ENCODE assay signal across 9 mouse cellular contexts in genomic region chr8:117085521-117085920, GRCm38 (mm10). TPM values are rescaled to one million over a fixed set of nuclear protein-coding genes. Genes with fewer than 3 reads are reported as not detected.
DNase-seq lines count a peak whose midpoint lies in the region; ATAC-seq lines count a peak whose summit lies in the region.
"Had no signal": no experiment of that assay in that cellular context is flagged by ENCODE, and none has a peak within 500 bp of the region (broad histone marks: within the 10 kb centered on the region; RNA-seq: fewer than 3 reads in every experiment).

No protein-coding gene starts in this region.

- H3K4me3 ChIP-seq in kidney, embryonic 15.5 days (replicated peaks) = no peak overlapping the region
- H3K4me3 ChIP-seq: neural tube, embryonic 15.5 days had no signal

- no peak overlapping the region for H3K27ac ChIP-seq in kidney, embryonic 15.5 days
- H3K27ac ChIP-seq: neural tube, embryonic 15.5 days had no signal

- H3K9ac ChIP-seq in kidney, embryonic 15.5 days = no peak overlapping the region
- H3K9ac ChIP-seq: neural tube, embryonic 15.5 days had no signal

- H3K27me3 ChIP-seq in kidney, embryonic 15.5 days = no peaks in the 10 kb centered on the region
- H3K27me3 ChIP-seq: neural tube, embryonic 15.5 days had no signal

- intact Hi-C loops in heart, postnatal 10 days (cut with DNase I) = no loop called here
- intact Hi-C loops in left cerebral cortex, postnatal 36 days (cut with DNase I) = no loop called here

- peak; percentile 10 for DNase-seq in kidney, adult 11 months
- DNase-seq in Muller cell, postnatal 12 days (ENCODE audit: inconsistent ontology term) = peak; percentile 20
- DNase-seq in heart, postnatal 10 days = peak; percentile 40 to 47
- no peak for DNase-seq in thymus, postnatal 4 days
- DNase-seq in left cerebral cortex, postnatal 36 days (ENCODE audit: low spot score in 2 of 2) = no peak

- H3K9me3 ChIP-seq in kidney, embryonic 15.5 days (replicated peaks) = no peaks in the 10 kb centered on the region
- H3K9me3 ChIP-seq: neural tube, embryonic 15.5 days had no signal

- H3K36me3 ChIP-seq in kidney, embryonic 15.5 days = no peaks in the 10 kb centered on the region
- H3K36me3 ChIP-seq: neural tube, embryonic 15.5 days had no signal

- ATAC-seq in kidney, embryonic 15.5 days (replicated peaks; ENCODE audit: low FRiP score) = no peak; the same call in 1 of the 2 replicates
- peak; percentile 63 for ATAC-seq in megakaryocyte, adult 5-6 weeks (ENCODE audit: poor library complexity, severe bottlenecking)
- ATAC-seq in activated CD4-positive, CD25-positive, alpha-beta regulatory T cell, adult 4 months = no peak

- H3K4me1 ChIP-seq in kidney, embryonic 15.5 days = no peaks in the 10 kb centered on the region
- H3K4me1 ChIP-seq: neural tube, embryonic 15.5 days had no signal

- no peak overlapping the region for H3K4me2 ChIP-seq in kidney, embryonic 15.5 days
- H3K4me2 ChIP-seq: neural tube, embryonic 15.5 days had no signal

- 47% methylated on average over 8 of the region's 8 CpGs for WGBS in kidney, embryonic 15.5 days

RNA-seq across cellular contexts. Expression of gene Pkd1l2, which starts 3.3 kb away (rescaled TPM):
- 0.05 and 0.10 TPM in 2 replicates for polyA plus RNA-seq in kidney, embryonic 15.5 days (2015; fragmentation: Nextera tagmentation; extraction: Ambion mirVana)
- under 1 TPM in 1 of 2 experiments, not detected in 1; 0.17 TPM for total RNA-seq in heart, postnatal 10 days (2021)
- 0.04 and 0.07 TPM in 2 replicates for total RNA-seq in megakaryocyte, adult 5-6 weeks (2015)
- 0.04 and 0.08 TPM in 2 replicates for total RNA-seq in megakaryocyte, adult 5-6 weeks (2017)
- under 1 TPM; 0.31 to 0.74 TPM for polyA plus RNA-seq in activated CD4-positive, CD25-positive, alpha-beta regulatory T cell, adult 4 months (2017; shearing (Covaris generic))
- under 1 TPM; 0.07 TPM for total RNA-seq in left cerebral cortex, postnatal 36 days (2021)

RNA-seq across cellular contexts. Expression of gene Bco1, which starts 10.1 kb away (rescaled TPM):
- 0.33 and 0.36 TPM in 2 replicates for polyA plus RNA-seq in kidney, embryonic 15.5 days (2015; fragmentation: Nextera tagmentation; extraction: Ambion mirVana)
- total RNA-seq in heart, postnatal 10 days (2021) = under 1 TPM in 1 of 2 experiments, not detected in 1; 0.14 TPM
- not detected in 2 replicates for total RNA-seq in megakaryocyte, adult 5-6 weeks (2015)
- total RNA-seq in megakaryocyte, adult 5-6 weeks (2017) = not detected in 2 replicates
- polyA plus RNA-seq in activated CD4-positive, CD25-positive, alpha-beta regulatory T cell, adult 4 months (2017; shearing (Covaris generic)) = not detected
- not detected for total RNA-seq in left cerebral cortex, postnatal 36 days (2021)

Comparison
In these comparisons a context has a peak if more than half of its experiments do, and no peak if none do; other contexts are left out.
1. DNase-seq: peak in kidney, adult 11 months (single experiment), Muller cell, postnatal 12 days (single experiment) and heart, postnatal 10 days (2 of 2); none in thymus, postnatal 4 days (single experiment) and left cerebral cortex, postnatal 36 days (0 of 2).